Mouse (Mus musculus) bone marrow macrophage, adult 2 months (primary cell): ENCODE measurements around the gene Hspa14.

Source experiments
- CTCF ChIP-seq: IDR thresholded peaks from 2 replicates; pipeline ENCODE4 v1.5.1; 2012; ENCODE audit warnings: low read depth, mild to moderate bottlenecking, low read length, moderate library complexity
- POLR2A ChIP-seq: IDR thresholded peaks from 2 replicates; pipeline ENCODE4 v1.6.1; 2012; ENCODE audit warnings: mild to moderate bottlenecking, low read depth, low read length, borderline replicate concordance

- TF ChIP-seq CTCF, result no peak
- no peak for TF ChIP-seq POLR2A
Observed at GRCm38 (mm10) chr2:3453096-3453495, 59.5 kb downstream of the Hspa14 start.
